In the genomic region with DNA sequence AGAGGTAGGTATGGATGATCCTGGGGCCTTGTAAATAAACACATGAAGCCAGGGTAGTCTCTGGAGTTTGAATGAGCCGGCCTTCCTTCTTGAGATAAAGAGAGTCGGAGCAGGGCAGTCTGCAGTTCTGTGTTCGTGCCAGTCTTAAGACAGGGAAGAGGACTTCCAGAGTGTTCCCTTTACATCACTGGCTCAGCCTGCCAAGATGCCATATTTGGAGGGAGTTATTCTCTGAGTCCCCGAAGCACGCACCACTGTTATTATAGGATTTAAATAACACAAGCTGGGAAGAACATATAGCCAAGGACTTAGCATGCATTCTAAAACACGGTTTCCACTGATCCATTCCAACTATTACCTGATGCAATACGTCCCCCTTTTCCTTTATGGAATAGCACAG, we compare ENCODE assay signal across 31 mouse cellular contexts. TPM values are rescaled to one million over a fixed set of nuclear protein-coding genes. Genes with fewer than 3 reads are reported as not detected.
A peak's percentile ranks its signal among the peaks of the same experiment; 100 is the strongest.
DNase-seq lines count a peak whose midpoint lies in the region; ATAC-seq lines count a peak whose summit lies in the region.
"Had no signal": no experiment of that assay in that cellular context is flagged by ENCODE, and none has a peak within 500 bp of the region (broad histone marks: within the 10 kb centered on the region; RNA-seq: fewer than 3 reads in every experiment).

No protein-coding gene starts in this region.

- no peak overlapping the region for H3K4me2 ChIP-seq in embryonic facial prominence, embryonic 14.5 days (ENCODE audit: low read depth, low read length)
- H3K4me2 ChIP-seq: embryonic facial prominence, embryonic 12.5 days; heart, embryonic 11.5 days; hindbrain, embryonic 13.5 days; neural tube, embryonic 12.5 days had no signal

- no peaks in the 10 kb centered on the region for H3K9me3 ChIP-seq in embryonic facial prominence, embryonic 14.5 days (ENCODE audit: control insufficient read depth, low read length)
- H3K9me3 ChIP-seq in embryonic facial prominence, embryonic 10.5 days: no peaks in the 10 kb centered on the region
- H3K9me3 ChIP-seq: embryonic facial prominence, embryonic 12.5 days; forebrain, embryonic 10.5 days; hindbrain, embryonic 13.5 days; midbrain, embryonic 10.5 days; neural tube, embryonic 12.5 days had no signal

- no peak overlapping the region for H3K27ac ChIP-seq in embryonic facial prominence, embryonic 14.5 days (replicated peaks; ENCODE audit: low read depth, low read length)
- H3K27ac ChIP-seq in embryonic facial prominence, embryonic 10.5 days (replicated peaks): no peak overlapping the region
- H3K27ac ChIP-seq: embryonic facial prominence, embryonic 12.5 days; forebrain, embryonic 10.5 days; hindbrain, embryonic 13.5 days; liver, embryonic 14.5 days; midbrain, embryonic 10.5 days; neural tube, embryonic 12.5 days had no signal

- peak; percentile 53 for DNase-seq in embryonic facial prominence, embryonic 14.5 days (ENCODE audit: low spot score)
- DNase-seq in embryonic facial prominence, embryonic 10.5 days (ENCODE audit: low spot score): no peak
- peak; percentile 34 to 40 for DNase-seq in left cerebral cortex, postnatal 36 days (ENCODE audit: low spot score in 2 of 2)
- DNase-seq in left cerebral cortex, adult 11 months (ENCODE audit: low spot score): no peak
- DNase-seq in brain, adult 2 months (ENCODE audit: low read depth, low spot score): peak; percentile 73
- DNase-seq in right cerebral cortex, postnatal 25 days: peak; percentile 38
- DNase-seq in ovary, postnatal 14 days (ENCODE audit: low spot score): no peak
- DNase-seq: adrenal gland, adult 2 months; adrenal gland, postnatal 36 days; cerebellum, adult 8-10 months; cerebellum, postnatal 25 days; gastrocnemius, postnatal 14 days; heart, adult 18-20 months; heart, postnatal 4 days; kidney, adult 8-10 months; kidney, postnatal 10 days; liver; lung, adult 2 months had no signal

- 69% methylated on average over 7 of the region's 7 CpGs for WGBS in embryonic facial prominence, embryonic 14.5 days
- 87% methylated on average over 7 of the region's 7 CpGs for WGBS in embryonic facial prominence, embryonic 10.5 days

- H3K36me3 ChIP-seq in embryonic facial prominence, embryonic 14.5 days (ENCODE audit: control insufficient read depth, insufficient read depth, low read length): no peaks in the 10 kb centered on the region
- no peaks in the 10 kb centered on the region for H3K36me3 ChIP-seq in embryonic facial prominence, embryonic 10.5 days (replicated peaks)
- H3K36me3 ChIP-seq: embryonic facial prominence, embryonic 12.5 days; forebrain, embryonic 10.5 days; hindbrain, embryonic 13.5 days; midbrain, embryonic 10.5 days; neural tube, embryonic 12.5 days had no signal

- ATAC-seq in embryonic facial prominence, embryonic 14.5 days (ENCODE audit: low read depth): no peak
- ATAC-seq: activated CD4-positive, CD25-positive, alpha-beta regulatory T cell, adult 4 months; forebrain, embryonic 16.5 days; intestine, embryonic 16.5 days; midbrain, embryonic 16.5 days had no signal

- intact Hi-C loops in left cerebral cortex, postnatal 36 days (cut with DNase I): no loop called here

- no peaks in the 10 kb centered on the region for H3K27me3 ChIP-seq in embryonic facial prominence, embryonic 14.5 days (replicated peaks; ENCODE audit: control insufficient read depth, insufficient read depth, low read length)
- no peaks in the 10 kb centered on the region for H3K27me3 ChIP-seq in embryonic facial prominence, embryonic 10.5 days (replicated peaks; ENCODE audit: low read depth, poor library complexity, severe bottlenecking)
- H3K27me3 ChIP-seq: CH12.LX; embryonic facial prominence, embryonic 12.5 days; hindbrain, embryonic 13.5 days; neural tube, embryonic 12.5 days had no signal

- H3K9ac ChIP-seq in embryonic facial prominence, embryonic 14.5 days (ENCODE audit: low read depth, low read length): no peak overlapping the region
- H3K9ac ChIP-seq: embryonic facial prominence, embryonic 12.5 days; hindbrain, embryonic 13.5 days; liver, embryonic 14.5 days; neural tube, embryonic 12.5 days had no signal

- peaks cover 5% of the 10 kb centered on the region; the same call in 1 of the 2 replicates for H3K4me1 ChIP-seq in embryonic facial prominence, embryonic 14.5 days (ENCODE audit: control insufficient read depth, insufficient read depth, low read length)
- H3K4me1 ChIP-seq in embryonic facial prominence, embryonic 10.5 days: peaks cover 5% of the 10 kb centered on the region
- H3K4me1 ChIP-seq: midbrain, embryonic 10.5 days had no signal

- H3K4me3 ChIP-seq in embryonic facial prominence, embryonic 14.5 days (ENCODE audit: low read depth, low read length): no peak overlapping the region
- H3K4me3 ChIP-seq in embryonic facial prominence, embryonic 10.5 days: no peak overlapping the region
- H3K4me3 ChIP-seq: embryonic facial prominence, embryonic 12.5 days; forebrain, embryonic 10.5 days; hindbrain, embryonic 13.5 days; midbrain, embryonic 10.5 days; myocyte; neural tube, embryonic 12.5 days had no signal

RNA-seq across cellular contexts. Expression of a gene that starts 33.0 kb away (rescaled TPM):
- polyA plus RNA-seq in embryonic facial prominence, embryonic 14.5 days (2014; fragmentation: Nextera tagmentation; extraction: Ambion mirVana): 6.2 and 7.0 TPM in 2 replicates
- 0.59 and 0.74 TPM in 2 replicates for polyA plus RNA-seq in embryonic facial prominence, embryonic 10.5 days (2016; fragmentation: Nextera tagmentation; extraction: Ambion mirVana)
- total RNA-seq in left cerebral cortex, postnatal 36 days (2021): 100 to 1,000 TPM; 121 to 124 TPM

Comparison
In these comparisons a context has a peak if more than half of its experiments do, and no peak if none do; other contexts are left out.
1. DNase-seq: peak in embryonic facial prominence, embryonic 14.5 days (single experiment), left cerebral cortex, postnatal 36 days (2 of 2), brain, adult 2 months (single experiment) and right cerebral cortex, postnatal 25 days (single experiment); none in embryonic facial prominence, embryonic 10.5 days (single experiment), left cerebral cortex, adult 11 months (single experiment) and ovary, postnatal 14 days (single experiment).